Mouse (Mus musculus) megakaryocyte, adult 5-6 weeks (primary cell): ENCODE measurements around the gene Lhpp. TPM values are rescaled to one million over a fixed set of nuclear protein-coding genes. Genes with fewer than 3 reads are reported as not detected.
"Not testable (repeated sequence)": the region's sequence is repeated elsewhere in the genome, so short reads cannot be mapped to it uniquely, and the experiment has no call there.

Experiments
- ATAC-seq: 2 replicates; pipeline ENCODE4 v1.8.0; 2016; ENCODE audit warnings: mild to moderate bottlenecking, inconsistent platforms; ENCODE audit not compliant: poor library complexity, severe bottlenecking
- total RNA-seq, 2 experiments: library from RNA; stranded (forward) in 1 of 2; stranded (reverse) in 1 of 2; fragments of 153-499, 151-499 nt in 1 of 2; fragments of 221-1000, 200-1000 nt in 1 of 2; gene quantifications; 2 replicates each; pipeline versions ENCODE4 v1.2.3 to v1.2.4; 2015 to 2017

Lhpp gene
- total RNA-seq, 2 experiments from 2014 or later, result 5.8 to 6.9 TPM

- no peak for ATAC-seq
Measured at GRCm38 (mm10) chr7:132640946-132641345, 30.5 kb downstream of the Lhpp start.

GRCm38 (mm10) chr7:132641606-132642005 is 31.2 kb downstream of the Lhpp start:
- ATAC-seq, result no peak

GRCm38 (mm10) chr7:132644605-132645279 is 34.3 kb downstream of the Lhpp start:
- ATAC-seq, result no peak

GRCm38 (mm10) chr7:132646514-132646913 is 36.1 kb downstream of the Lhpp start:
- no peak for ATAC-seq

- ATAC-seq, result no peak
Measured at GRCm38 (mm10) chr7:132654412-132654811, 44.0 kb downstream of the Lhpp start.

- ATAC-seq, result peak; percentile 80
Measured at GRCm38 (mm10) chr7:132656075-132656474, 45.6 kb downstream of the Lhpp start.

GRCm38 (mm10) chr7:132656548-132656947 is 46.1 kb downstream of the Lhpp start:
- ATAC-seq, result peak; percentile 69

- no peak for ATAC-seq
Measured at GRCm38 (mm10) chr7:132657371-132658057, 47.1 kb downstream of the Lhpp start.

- ATAC-seq, result no peak
Measured at GRCm38 (mm10) chr7:132658058-132658450, 47.6 kb downstream of the Lhpp start.

- ATAC-seq, result no peak
Measured at GRCm38 (mm10) chr7:132658688-132659087, 48.2 kb downstream of the Lhpp start.

GRCm38 (mm10) chr7:132659633-132660032 is 49.2 kb downstream of the Lhpp start:
- ATAC-seq, result no peak

- not testable (repeated sequence) for ATAC-seq
Measured at GRCm38 (mm10) chr7:132662831-132663230, 52.4 kb downstream of the Lhpp start.

GRCm38 (mm10) chr7:132664815-132665214 is 54.4 kb downstream of the Lhpp start:
- no peak for ATAC-seq

GRCm38 (mm10) chr7:132665664-132666382 is 55.4 kb downstream of the Lhpp start:
- no peak for ATAC-seq

GRCm38 (mm10) chr7:132666516-132666915 is 56.1 kb downstream of the Lhpp start:
- no peak for ATAC-seq

GRCm38 (mm10) chr7:132668604-132669003 is 58.2 kb downstream of the Lhpp start:
- no peak for ATAC-seq

- no peak for ATAC-seq
Measured at GRCm38 (mm10) chr7:132669999-132670862, 59.8 kb downstream of the Lhpp start.

- ATAC-seq, result no peak
Measured at GRCm38 (mm10) chr7:132670863-132671165, 60.4 kb downstream of the Lhpp start.

- peak; percentile 93 for ATAC-seq
Measured at GRCm38 (mm10) chr7:132672481-132672959, 62.1 kb downstream of the Lhpp start.

- no peak for ATAC-seq
Measured at GRCm38 (mm10) chr7:132673931-132674755, 63.7 kb downstream of the Lhpp start.
